Comparison of ENCODE assay signal across 8 mouse cellular contexts in the genomic region with DNA sequence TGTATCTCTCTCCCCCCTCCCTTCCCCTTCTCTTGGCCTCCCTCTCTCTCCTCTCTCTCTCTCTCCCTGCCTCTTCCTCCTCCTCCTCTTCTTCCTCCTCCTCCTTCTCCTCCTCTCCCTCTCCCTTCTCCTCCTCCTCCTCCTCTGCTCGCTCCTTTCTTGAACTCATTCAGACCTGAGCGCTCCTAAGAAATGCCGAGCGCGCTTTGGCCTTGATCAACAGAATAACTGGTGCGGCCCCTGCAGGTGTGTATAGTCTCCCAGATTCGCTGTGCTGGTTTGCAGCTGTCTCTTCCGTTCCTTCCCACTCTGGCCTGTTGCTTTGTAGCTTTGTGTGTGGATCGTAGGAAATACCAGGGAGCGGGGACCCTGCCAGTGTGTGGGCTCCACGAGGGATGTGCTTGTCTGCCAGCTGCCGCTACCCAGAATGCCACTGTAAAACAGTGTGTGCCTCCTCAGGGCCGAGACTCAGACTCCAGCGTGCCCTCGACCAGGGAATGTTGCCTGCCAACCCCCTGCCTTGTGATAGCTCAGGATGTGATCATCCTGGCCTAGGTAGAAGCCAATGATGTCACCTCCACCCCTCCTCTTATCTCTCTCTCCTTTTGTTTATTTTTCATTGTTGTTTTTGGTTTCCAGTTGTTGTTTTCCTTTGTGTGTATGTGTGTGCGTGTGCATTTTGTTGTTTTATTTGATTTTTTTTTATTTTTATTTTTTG.
A peak's percentile ranks its signal among the peaks of the same experiment; 100 is the strongest.
DNase-seq lines count a peak whose midpoint lies in the region; ATAC-seq and TF ChIP-seq lines count a peak whose summit lies in the region.
"Had no signal": no experiment of that assay in that cellular context is flagged by ENCODE, and none has a peak within 500 bp of the region (broad histone marks: within the 10 kb centered on the region; RNA-seq: fewer than 3 reads in every experiment).

No protein-coding gene starts in this region.

- H3K27me3 ChIP-seq in neural tube, embryonic 15.5 days (replicated peaks): 0 out of 2 replicates have a peak, but pooled peaks cover 6% of the 10 kb centered on the region
- no peaks in the 10 kb centered on the region for H3K27me3 ChIP-seq in liver, embryonic 12.5 days (replicated peaks)
- H3K27me3 ChIP-seq in stomach, postnatal 0 days (ENCODE audit: control insufficient read depth, insufficient read depth, low read length): no peaks in the 10 kb centered on the region

- no peak for TF ChIP-seq EP300 in stomach, postnatal 0 days (optimal IDR thresholded peaks at IDR 0.05)

- no peaks in the 10 kb centered on the region for H3K9me3 ChIP-seq in neural tube, embryonic 15.5 days (replicated peaks)
- no peaks in the 10 kb centered on the region for H3K9me3 ChIP-seq in liver, embryonic 12.5 days (replicated peaks)
- no peaks in the 10 kb centered on the region for H3K9me3 ChIP-seq in stomach, postnatal 0 days (ENCODE audit: control insufficient read depth, low read length)

- DNase-seq in neural tube, embryonic 10.5 days (ENCODE audit: extremely low spot score, low spot score): no peak
- DNase-seq in c-Kit-positive CD71-positive TER-119-positive erythroid progenitor cells, embryonic 14.5 days (ENCODE audit: low spot score): peak; percentile 55
- DNase-seq in stomach, postnatal 0 days (ENCODE audit: low spot score): no peak
- DNase-seq in adrenal gland, postnatal 36 days: no peak
- DNase-seq in thymus, postnatal 14 days: no peak
- DNase-seq: right cerebral cortex, postnatal 4 days had no signal

- H3K4me2 ChIP-seq in neural tube, embryonic 15.5 days: 0 out of 2 replicates have a peak overlapping the region, but pooled peaks have one; percentile 2
- H3K4me2 ChIP-seq in liver, embryonic 12.5 days: peak overlapping the region; percentile 66
- H3K4me2 ChIP-seq in stomach, postnatal 0 days (replicated peaks; ENCODE audit: low read depth): no peak overlapping the region

- H3K4me1 ChIP-seq in neural tube, embryonic 15.5 days: peaks cover 11% of the 10 kb centered on the region; the same call in 1 of the 2 replicates
- H3K4me1 ChIP-seq in liver, embryonic 12.5 days: peaks cover 74% of the 10 kb centered on the region
- H3K4me1 ChIP-seq in stomach, postnatal 0 days (replicated peaks; ENCODE audit: control insufficient read depth, insufficient read depth): no peaks in the 10 kb centered on the region

- TF ChIP-seq CTCF in stomach, postnatal 0 days (IDR thresholded peaks at IDR 0.05; ENCODE audit: low read depth): no peak

- no peak overlapping the region for H3K27ac ChIP-seq in neural tube, embryonic 15.5 days (replicated peaks)
- peak overlapping the region; percentile 96 for H3K27ac ChIP-seq in liver, embryonic 12.5 days
- no peak overlapping the region for H3K27ac ChIP-seq in stomach, postnatal 0 days (replicated peaks)

- ATAC-seq in neural tube, embryonic 15.5 days (ENCODE audit: low FRiP score): no peak
- peak; percentile 77 for ATAC-seq in liver, embryonic 12.5 days
- peak; percentile 30; the same call in 1 of the 2 replicates for ATAC-seq in stomach, postnatal 0 days (ENCODE audit: low FRiP score, low TSS enrichment)

- no peak overlapping the region for H3K4me3 ChIP-seq in neural tube, embryonic 15.5 days (replicated peaks)
- peak overlapping the region; percentile 57 for H3K4me3 ChIP-seq in liver, embryonic 12.5 days
- H3K4me3 ChIP-seq in stomach, postnatal 0 days (ENCODE audit: low read depth, low read length): no peak overlapping the region

- H3K9ac ChIP-seq in neural tube, embryonic 15.5 days (replicated peaks): no peak overlapping the region
- peak overlapping the region; percentile 76 for H3K9ac ChIP-seq in liver, embryonic 12.5 days
- H3K9ac ChIP-seq in stomach, postnatal 0 days (ENCODE audit: low read length): no peak overlapping the region

- WGBS in neural tube, embryonic 15.5 days: 59% methylated on average over 16 of the region's 16 CpGs
- 56% methylated on average over 16 of the region's 16 CpGs for WGBS in liver, embryonic 12.5 days (ENCODE audit: insufficient replicate concordance)
- 85% methylated on average over 16 of the region's 16 CpGs for WGBS in stomach, postnatal 0 days

- H3K36me3 ChIP-seq in neural tube, embryonic 15.5 days: no peaks in the 10 kb centered on the region
- H3K36me3 ChIP-seq in liver, embryonic 12.5 days: peaks cover 39% of the 10 kb centered on the region
- peaks cover 15% of the 10 kb centered on the region for H3K36me3 ChIP-seq in stomach, postnatal 0 days (ENCODE audit: control insufficient read depth, insufficient read depth, low read length)
